Mouse (Mus musculus): ENCODE results near the gene Ccl27a. TPM values are rescaled to one million over a fixed set of nuclear protein-coding genes. Genes with fewer than 3 reads are reported as not detected.
"Not testable (repeated sequence)": the region's sequence is repeated elsewhere in the genome, so short reads cannot be mapped to it uniquely, and the experiment has no call there.

Ccl27a gene
- 13.1 and 13.6 TPM in 2 replicates for polyA plus RNA-seq (2012; rRNA removed)

DNA sequence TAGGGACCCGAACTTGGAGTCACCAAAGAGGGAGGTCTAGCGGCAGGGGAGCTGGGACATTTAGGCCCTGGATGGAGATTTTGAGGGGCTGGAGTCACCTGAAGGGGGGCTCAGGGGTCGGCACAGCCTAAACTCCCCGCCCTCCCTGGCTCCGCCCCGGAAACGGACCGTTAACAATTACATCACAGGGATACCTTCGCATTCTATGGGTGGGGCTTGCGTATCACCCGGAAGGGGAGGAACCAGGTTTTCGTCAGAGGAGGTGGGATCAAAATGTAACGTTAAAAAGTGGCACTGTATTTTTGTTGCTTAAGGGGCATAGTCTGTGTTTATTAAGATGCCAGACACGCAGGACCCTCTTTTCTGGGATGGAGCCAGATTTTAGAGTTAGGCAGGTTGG lies at the start of gene Ccl27a:
Gene Ccl27a (minus strand): TSS at position 246 of the 400 bp plus-strand sequence.
- 3% methylated on average over 12 of the region's 14 CpGs for WGBS
- DNase-seq (ENCODE audit: low read depth, low spot score): peak; percentile 48

DNA sequence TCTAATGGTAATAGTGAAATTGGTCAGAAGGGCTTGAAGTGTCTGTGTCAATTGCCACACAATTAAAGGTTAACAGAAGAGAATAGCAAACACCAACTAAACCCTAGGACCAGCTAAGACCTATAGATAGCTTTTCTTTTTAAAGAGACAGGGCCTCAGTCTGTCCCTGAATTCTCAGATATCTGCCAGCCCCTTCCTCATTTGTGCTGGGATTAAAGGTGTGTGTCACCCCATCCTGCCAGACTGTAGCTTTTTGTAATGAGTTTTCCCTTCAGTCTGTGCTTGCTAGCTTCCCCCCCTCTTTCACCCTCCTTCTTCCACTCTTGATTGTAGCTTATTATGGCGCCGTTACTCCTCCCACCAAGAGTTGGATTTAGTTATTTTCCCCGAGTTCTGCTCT lies 9.2 kb upstream of the Ccl27a start:
- DNase-seq (ENCODE audit: low read depth, low spot score): not testable (repeated sequence)
- WGBS: 41% methylated on average over 3 of the region's 3 CpGs

DNA sequence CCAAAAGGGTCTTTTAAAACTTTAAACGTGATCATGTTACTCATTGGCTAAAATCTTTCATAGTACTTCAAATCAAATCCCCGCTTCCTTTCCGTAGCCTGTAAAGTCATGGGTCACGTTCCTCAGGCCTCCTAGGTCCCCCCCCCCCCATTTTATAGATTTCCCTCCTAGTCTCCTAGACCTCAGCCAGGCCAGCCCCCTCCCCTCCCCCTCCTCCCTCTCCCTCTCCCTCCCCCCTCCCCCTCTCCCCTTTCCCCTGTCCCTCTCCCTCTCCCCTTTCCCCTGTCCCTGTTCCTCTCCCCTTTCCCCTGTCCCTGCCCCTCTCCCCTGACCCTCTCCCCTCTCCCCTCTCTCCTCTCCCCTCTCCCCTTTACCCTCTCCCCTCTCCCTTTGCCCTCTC lies 8.7 kb upstream of the Ccl27a start:
- 54% methylated on average over 4 of the region's 4 CpGs for whole genome bisulfite sequencing
- DNase-seq (ENCODE audit: low read depth, low spot score): not testable (repeated sequence)

DNA sequence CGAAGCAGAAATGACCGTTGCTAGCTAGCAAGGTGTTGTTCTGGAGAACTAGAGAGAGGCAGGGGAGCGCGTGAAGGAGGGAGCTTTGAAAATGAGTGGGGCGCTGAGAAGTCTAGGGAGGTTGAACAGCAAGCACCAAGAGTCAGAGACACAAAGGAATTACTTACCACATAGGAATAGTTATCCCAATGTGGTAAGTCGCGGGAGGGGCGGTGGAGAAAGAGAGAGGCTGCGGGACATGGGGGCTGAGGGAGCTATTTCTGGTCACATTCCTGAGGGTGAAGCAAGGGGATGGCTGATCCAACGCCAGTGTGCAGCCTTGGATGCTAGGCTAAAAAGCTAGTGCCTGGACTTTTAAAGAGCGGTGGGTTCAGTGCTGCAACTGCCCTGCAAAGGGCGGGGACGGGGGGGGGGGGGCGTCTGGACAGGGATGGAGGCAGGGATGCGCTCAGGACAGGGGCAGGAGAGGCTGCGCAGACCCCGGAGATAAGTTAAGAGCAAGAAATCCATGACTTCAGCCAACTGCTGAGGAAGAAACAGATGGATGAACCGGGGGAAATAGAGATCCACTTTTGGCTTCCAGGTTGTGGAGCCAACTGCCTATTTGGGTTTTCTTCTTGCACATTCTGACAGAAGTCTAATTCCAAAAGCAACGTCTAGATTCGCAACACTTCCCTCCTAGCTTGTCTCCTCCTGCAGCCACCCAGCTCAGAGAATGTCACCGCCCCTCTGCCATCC lies 7.9 kb upstream of the Ccl27a start:
- DNase-seq (ENCODE audit: low read depth, low spot score): not testable (repeated sequence)
- 26% methylated on average over 18 of the region's 21 CpGs for WGBS

DNA sequence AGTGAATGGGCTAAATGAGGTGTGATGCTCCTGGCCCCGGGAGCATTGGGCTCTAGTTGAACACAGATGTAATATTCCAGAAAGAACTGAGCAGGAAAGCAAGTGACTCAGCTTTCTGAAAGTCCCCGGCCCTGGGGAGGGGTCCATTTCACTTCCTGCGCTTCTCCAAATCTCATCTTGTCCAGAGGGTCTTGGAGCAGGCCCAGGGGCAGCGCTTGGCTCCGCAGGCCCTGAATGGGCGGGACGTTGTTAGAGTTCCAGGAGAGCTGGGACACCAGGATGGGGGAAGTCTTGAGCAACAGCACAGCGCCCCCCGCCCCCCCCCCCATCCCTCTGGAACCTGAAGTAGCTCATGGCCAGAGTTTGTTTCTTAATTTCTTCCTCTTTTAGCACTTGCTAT lies 7.2 kb upstream of the Ccl27a start:
- 38% methylated on average over 9 of the region's 9 CpGs for WGBS
- not testable (repeated sequence) for DNase-seq (ENCODE audit: low read depth, low spot score)

DNA sequence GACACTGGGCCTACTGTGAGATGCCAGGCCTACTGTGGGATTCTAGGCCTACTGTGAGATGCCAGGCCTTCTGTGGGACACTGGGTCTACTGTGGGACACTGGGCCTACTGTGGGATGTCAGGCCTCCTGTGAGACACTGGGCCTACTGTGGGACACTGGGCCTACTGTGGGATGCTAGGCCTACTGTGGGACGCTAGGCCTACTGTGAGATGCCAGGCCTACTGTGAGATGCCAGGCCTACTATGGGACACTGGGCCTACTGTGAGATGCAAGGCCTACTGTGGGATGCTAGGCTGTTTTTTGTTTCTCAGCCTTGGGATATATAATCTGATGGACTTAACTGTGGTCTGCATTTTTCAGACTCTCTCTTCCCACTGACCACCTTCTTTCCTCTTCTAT lies 1.8 kb upstream of the Ccl27a start:
- 88% methylated on average over 1 of the region's 1 CpGs for WGBS
- DNase-seq (ENCODE audit: low read depth, low spot score): not testable (repeated sequence)

DNA sequence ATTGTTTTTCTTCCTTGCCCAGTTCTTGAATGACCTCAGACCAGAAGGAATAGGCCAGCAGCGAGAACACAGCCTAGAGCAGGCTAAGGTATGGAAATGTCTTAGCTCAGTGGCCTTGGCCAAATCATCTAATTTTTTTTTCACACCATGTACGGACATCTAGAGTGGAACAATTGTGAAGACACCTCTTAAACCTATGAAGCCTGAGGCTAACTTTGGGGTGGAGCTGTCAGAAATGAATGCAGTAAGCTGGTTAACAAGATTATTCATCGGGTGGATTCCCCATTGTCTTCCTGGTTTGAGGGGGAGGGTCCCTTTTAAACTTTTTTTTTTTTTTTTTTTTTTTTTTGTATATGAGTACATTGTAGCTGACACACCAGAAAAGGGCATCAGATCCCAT lies 459 bp upstream of the Ccl27a start:
- not testable (repeated sequence) for DNase-seq (ENCODE audit: low read depth, low spot score)
- WGBS: 68% methylated on average over 3 of the region's 3 CpGs

DNA sequence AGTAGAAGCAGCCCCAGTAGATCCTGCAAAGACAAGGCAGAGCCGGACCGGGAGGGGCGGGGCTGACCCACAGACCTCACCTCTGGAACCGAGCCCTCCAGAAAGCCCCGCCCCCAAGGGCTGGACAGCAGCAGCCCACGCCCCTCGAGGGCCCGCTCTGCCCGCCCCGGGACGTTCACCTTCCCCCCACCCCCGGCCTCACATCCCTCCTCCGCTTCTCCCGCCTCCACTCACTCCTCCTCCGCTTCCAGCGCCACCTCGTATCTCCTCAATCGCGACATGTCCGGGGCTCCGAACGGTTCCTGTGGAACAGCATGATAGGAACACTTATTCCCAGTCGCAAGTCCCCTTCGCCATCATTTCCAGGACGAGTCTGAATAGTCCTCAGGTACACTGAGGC lies 545 bp downstream of the Ccl27a start:
- not testable (repeated sequence) for DNase-seq (ENCODE audit: low read depth, low spot score)
- under 1% methylated on average over 23 of the region's 25 CpGs for WGBS

DNA sequence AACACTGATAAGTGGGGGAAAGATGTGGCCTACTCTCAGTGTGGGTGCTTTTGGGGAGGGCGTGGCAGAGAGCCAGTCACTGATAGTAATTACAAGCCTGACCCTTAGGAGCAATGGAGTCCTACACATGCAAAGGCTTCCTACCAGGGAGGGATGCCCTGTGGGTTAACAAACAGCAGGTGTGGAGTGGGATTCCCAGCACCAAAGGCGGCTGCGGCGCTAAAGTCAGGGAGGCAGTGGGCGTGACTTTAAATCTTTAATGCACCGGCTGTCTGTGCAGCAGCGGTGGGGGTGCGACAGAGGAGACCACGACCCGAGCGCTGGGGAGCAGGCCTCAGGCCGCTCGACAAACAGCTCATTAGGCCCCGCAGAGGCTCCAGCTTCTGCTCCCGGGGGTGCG lies 1.1 kb downstream of the Ccl27a start:
- not testable (repeated sequence) for DNase-seq (ENCODE audit: low read depth, low spot score)
- WGBS: 8% methylated on average over 8 of the region's 16 CpGs

DNA sequence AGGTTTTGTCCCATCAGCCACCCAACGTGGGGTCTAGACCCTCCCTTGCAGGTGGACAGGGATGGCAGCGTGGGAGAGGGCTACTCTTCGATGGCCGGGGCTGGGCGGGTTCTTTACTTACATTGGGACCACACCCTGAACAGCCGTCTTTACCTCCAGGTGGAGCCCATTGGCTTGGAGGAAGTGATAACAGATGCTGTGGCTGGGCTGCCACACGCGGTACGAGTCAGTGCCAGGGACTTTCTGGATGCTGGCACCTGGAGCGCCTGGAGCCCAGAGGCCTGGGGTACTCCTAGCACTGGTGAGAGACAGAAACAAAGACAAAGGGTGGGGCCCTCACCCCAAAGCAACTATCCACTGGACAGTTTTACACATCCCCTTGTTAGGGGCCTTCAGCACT lies 6.7 kb downstream of the Ccl27a start:
- 29% methylated on average over 10 of the region's 10 CpGs for WGBS
- not testable (repeated sequence) for DNase-seq (ENCODE audit: low read depth, low spot score)

DNA sequence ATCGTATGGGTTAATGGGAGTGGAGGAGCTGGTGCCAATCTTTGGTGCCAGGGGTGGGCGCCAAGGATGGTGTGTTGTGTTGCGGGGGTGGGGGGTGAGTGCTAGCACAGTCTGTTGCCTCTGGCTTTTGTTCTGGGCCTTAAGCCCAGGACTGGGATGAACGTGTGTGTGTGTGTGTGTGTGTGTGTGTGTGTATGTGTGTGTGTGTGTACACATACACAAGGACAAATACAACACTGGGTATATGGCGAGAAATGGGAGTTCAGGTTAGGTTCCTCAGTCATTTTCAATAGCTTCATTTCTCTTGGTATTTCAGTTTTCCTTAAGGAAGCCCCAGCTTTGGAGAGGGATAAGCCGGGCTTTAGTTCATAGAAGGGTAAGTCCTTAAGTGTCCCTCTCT lies 10.9 kb downstream of the Ccl27a start:
- 64% methylated on average over 4 of the region's 6 CpGs for WGBS
- not testable (repeated sequence) for DNase-seq (ENCODE audit: low read depth, low spot score)

DNA sequence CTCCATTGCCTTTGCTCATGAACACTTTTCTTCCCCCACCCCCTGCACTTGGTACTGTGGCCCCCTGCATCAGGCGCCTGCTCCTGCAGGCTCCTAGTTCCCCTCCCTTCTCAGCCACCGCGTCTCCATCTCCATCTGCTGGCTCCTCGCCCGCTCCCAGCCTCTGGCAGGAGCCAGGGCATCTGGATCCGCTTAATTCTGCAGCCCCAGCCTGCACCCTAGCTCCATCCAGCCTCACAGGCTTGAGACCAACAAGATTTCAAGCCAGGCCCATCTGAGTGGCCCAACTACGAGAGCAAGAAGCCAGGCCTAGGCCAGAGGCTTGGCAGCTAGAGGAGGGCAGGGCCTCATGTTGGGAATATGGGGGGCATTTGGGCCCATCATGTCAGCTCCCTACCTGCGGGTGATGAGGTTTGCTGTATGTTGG lies 11.3 kb downstream of the Ccl27a start:
- WGBS: 68% methylated on average over 8 of the region's 8 CpGs
- DNase-seq (ENCODE audit: low read depth, low spot score): not testable (repeated sequence)

DNA sequence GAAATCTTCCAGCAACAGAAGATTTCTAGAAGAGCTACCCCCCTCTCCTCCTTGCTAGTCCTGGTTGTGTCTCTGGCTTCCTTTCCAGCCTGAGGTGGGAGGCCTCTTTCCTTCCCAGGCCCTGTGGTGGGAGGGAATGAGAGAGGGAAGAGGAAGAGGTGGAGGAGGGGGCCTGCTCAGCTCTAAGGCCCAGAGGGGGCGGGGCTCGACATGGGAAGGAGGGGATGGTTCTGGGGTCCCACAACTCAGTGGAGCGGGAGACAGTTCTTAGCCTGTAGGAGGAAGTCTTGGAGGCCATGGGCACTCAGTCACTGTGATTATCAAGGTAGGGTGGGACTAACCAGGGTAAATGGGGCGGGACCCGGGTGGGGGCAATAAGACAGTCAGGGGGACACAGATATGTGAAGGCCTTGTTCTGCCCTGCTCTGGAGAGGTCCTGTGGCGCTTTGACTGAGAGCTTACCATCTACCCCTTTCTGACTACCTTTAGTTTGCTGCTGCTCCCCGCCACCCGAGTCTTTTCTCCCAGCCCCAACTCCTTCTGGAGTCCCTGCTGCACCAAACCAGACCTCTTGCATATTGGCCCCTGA lies 11.9 kb downstream of the Ccl27a start:
- 66% methylated on average over 8 of the region's 8 CpGs for WGBS
- DNase-seq (ENCODE audit: low read depth, low spot score): no peak

DNA sequence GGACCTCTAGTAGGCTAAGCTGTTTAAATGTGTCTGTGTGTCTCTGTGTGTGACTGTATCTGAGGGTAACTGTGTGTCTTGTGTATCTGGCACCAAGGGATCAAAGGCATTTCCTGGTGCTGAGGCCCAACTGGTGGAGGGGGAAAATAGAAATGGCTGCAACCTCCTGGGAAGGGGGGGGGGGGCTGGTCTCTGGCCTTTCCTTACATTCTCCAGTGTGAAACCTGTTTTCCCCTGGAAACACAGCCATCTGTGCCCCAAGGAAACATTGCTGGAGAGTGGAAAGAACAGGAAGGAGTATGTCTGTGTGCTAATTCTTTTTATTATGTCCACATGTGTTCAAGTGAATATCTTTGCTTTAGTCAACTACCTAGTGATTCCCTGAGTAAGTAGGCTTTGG lies 12.4 kb downstream of the Ccl27a start:
- DNase-seq (ENCODE audit: low read depth, low spot score): no peak

DNA sequence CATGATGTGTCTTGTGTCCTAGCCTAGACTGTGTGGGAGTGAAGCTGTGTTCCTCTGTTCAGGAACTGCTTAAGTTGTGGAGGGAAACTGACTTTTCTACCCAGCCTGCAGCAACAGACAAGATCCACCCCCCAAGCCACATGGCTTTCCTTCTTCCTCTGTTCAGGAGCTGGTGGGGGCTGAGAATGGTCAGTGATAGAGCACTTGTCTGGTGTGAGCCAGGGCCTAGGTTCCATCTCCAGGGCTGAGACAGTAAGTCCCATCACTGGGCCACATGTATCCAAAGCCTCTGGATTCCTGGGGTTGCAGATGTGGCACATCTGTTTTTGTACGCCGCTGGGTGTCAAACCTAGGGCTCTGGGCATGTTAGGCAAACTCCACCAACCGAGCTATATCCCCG lies 13.1 kb downstream of the Ccl27a start:
- 69% methylated on average over 4 of the region's 4 CpGs for WGBS
- no peak for DNase-seq (ENCODE audit: low read depth, low spot score)

DNA sequence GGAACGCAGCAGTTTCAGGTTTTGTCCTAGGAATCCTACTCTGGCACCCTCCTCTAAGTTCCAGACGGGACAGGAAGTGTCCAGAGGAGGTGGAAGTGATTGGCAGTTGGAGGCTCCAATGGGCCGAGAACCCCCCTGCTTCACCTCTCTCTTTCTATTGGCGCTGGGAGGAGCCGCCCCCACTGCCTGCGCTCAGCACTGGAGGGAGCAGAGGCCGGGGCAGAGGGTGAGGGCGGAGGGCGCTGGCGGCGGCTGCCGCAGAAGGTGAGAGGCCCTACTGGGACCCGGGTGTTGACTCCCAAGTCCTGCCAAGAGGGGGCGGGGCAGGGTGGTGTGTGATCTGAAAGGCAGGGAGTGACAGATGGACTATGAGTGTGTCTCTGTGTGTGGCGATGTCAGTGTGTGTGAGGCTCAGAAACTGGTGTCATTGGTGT lies 13.7 kb downstream of the Ccl27a start:
- peak; percentile 85 for DNase-seq (ENCODE audit: low read depth, low spot score)
- 2% methylated on average over 15 of the region's 15 CpGs for WGBS

DNA sequence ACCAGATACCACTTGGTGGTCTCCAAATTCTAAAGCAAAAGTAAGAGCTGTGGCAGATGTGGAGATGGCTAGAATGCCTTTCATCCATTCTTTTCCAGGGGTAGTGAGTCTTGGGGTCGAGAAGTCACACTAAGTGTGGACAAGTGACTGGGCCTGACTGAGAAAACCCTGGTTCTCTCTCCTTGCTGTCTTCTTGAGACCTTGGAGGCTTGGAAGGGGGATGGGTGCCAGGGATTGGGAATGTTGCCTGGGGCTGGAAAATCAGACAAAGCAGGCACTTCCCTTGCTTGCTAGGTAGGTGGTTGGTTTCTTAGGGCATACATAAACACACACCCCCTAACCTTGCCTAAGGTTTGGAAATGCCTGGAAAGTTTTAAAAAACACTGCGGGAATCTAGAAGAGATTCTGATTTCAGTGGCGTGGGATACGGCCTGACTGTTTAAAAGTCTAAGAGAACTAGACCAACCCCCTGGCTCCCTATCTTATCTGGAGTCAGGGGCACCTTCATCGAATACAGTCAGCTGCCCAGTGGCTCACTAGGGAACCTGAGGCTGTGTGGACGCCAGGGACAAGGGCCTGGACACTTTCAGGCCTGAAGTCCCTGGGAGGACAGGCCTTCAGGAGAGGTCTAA lies 14.3 kb downstream of the Ccl27a start:
- WGBS: 41% methylated on average over 6 of the region's 6 CpGs
- no peak for DNase-seq (ENCODE audit: low read depth, low spot score)

DNA sequence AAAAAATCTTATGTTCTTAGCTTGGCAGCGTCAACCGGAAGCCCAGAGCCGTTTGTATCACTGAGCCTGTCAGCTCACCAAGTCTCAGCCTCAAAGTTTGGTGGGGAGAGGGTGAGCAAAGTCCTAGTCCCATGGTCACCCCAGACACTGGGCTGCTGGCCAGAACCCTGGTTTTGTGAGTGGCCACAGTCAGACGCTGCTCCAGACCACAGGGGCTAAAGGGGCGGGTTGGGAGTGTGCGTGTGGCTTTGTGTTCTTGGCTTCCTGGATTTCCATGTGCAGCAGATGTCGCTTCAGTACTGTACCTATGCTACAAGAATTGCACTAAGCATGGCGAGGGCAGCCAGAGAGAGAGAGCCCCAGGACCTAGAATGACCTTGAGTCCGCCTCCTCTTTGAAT lies 14.8 kb downstream of the Ccl27a start:
- WGBS: 77% methylated on average over 9 of the region's 9 CpGs
- no peak for DNase-seq (ENCODE audit: low read depth, low spot score)

DNA sequence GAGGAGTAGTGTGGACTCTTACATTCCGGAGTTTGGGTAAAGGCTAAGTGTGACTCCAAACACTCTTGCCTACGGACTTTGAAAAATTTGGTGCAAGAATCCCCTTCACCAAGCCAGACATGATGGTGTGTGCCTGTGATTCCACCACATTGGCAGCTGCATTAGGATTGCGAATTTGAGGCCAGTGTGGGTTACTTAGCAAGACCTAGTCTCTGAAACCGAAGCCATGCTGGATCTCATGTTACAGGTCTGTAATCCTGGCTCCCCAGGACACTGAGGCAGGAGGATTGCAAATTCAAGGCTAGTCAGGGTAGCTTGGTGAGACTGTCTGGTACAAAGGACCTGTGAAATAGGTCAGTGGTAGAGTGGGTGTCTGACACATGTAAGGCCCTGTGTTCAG lies 15.3 kb downstream of the Ccl27a start:
- no peak for DNase-seq (ENCODE audit: low read depth, low spot score)
- WGBS: 95% methylated on average over 4 of the region's 4 CpGs

DNA sequence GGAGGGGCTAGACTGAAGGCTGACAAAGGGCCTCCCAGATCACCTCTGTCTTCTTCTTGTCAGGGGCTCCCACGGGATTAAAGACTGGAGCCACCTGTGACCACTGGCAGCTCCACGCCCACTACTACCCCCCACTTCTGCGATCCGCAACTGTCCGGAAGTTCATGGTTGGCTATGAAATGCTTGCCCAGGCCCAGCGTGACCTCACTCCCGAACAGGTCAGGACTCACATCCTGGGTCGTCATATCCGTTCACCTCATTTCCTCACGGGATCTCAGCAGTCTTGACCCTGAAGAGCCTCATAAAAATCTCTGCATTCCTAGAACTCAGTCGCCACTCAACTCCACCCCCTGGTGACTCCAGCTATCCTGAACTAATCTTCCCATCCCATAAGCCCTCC lies 16.0 kb downstream of the Ccl27a start:
- WGBS: 79% methylated on average over 11 of the region's 11 CpGs

DNA sequence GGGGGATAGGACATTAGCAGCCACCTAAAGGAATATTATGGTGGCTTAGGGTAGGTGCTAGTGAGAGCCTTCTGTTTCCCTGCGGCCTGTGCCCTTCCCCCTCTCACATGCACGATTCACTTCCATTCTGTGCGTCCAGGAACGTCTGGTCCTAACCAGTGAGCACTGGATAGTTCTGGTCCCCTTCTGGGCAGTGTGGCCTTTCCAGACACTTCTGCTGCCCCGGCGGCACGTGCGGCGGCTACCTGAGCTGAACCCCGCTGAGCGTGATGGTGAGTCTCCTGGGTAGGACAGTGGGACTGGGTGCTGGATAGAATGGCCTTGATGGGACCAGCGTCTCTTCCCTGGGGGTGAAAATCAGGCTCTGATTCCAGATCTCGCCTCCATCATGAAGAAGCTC lies 16.7 kb downstream of the Ccl27a start:
- DNase-seq (ENCODE audit: low read depth, low spot score): no peak
- WGBS: 95% methylated on average over 13 of the region's 13 CpGs

More for the DNA sequence above, 16.0 kb downstream of the Ccl27a start:
- no peak for DNase-seq (ENCODE audit: low read depth, low spot score)

Data from large intestine, adult 2 months (tissue).